Mouse (Mus musculus) liver, adult 2 months (tissue): ENCODE measurements at regions not wholly inside any gene's neighbourhood (a gene's known extent, or its start where the extent isn't known, plus 50 kb on each side); places are given as distances from the start of the nearest gene placed in this dataset.

Experiments
- CTCF ChIP-seq: fragments of 200-500 bp; IDR thresholded peaks from 2 replicates; pipeline ENCODE4 v1.5.1; 2011; ENCODE audit warnings: low read depth, low read length, control low read depth
- POLR2A ChIP-seq: fragments of 200-500 bp; IDR thresholded peaks from 2 replicates; pipeline ENCODE4 v1.6.1; 2011; ENCODE audit warnings: low read length, control low read depth; ENCODE audit not compliant: insufficient read depth; ENCODE audit errors: extremely low read depth

DNA sequence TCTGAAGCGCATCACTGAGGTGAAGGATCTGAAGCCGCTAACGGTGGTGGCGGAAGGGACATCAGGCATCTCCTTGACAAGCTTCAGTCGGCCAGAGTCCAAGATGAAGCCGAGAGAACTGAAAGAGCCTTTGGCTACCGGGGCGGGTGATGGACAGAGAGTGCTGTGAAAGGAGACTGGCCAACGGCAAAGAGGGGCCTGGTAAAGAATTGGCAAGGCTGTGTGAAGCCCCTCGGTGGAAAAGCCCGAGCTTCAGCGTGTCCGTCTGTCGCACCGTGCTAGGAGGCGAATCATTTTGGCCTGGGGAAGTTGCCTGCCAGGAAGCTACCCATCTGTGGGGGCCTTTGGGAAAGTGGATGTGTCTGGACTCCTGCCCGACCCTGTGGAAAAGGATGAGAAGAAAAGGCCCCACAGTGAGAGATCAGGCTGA, 74.6 kb upstream of the Ankrd55 start:
- no peak for TF ChIP-seq CTCF
- TF ChIP-seq POLR2A, result no peak
